Mouse (Mus musculus) myocyte (in vitro differentiated cells): ENCODE results near the gene Itm2c. TPM values are rescaled to one million over a fixed set of nuclear protein-coding genes. Genes with fewer than 3 reads are reported as not detected.

Experiments used
- H3K27me3 ChIP-seq: one replicate; pipeline ENCODE4 v1.6.1; 2011; ENCODE audit not compliant: control insufficient read depth, insufficient read depth, insufficient read length
- H3K36me3 ChIP-seq: one replicate; pipeline ENCODE4 v1.6.1; 2011; ENCODE audit not compliant: control insufficient read depth, insufficient read depth
- H3K4me2 ChIP-seq: one replicate; pipeline ENCODE4 v1.6.1; 2011; ENCODE audit warnings: low read depth, control low read depth
- H3K4me3 ChIP-seq: one replicate; pipeline ENCODE4 v1.5.1; 2011; ENCODE audit warnings: mild to moderate bottlenecking, control low read depth, moderate library complexity
- H3K79me2 ChIP-seq: one replicate; pipeline ENCODE4 v1.6.1; 2011; ENCODE audit not compliant: control insufficient read depth, insufficient read depth
- H3ac ChIP-seq: one replicate; pipeline ENCODE4 v1.6.1; 2011; ENCODE audit not compliant: control insufficient read depth, insufficient read length
- CEBPB ChIP-seq: IDR thresholded peaks from 2 replicates; pipeline ENCODE4 v1.6.1; 2011; ENCODE audit warnings: mild to moderate bottlenecking, moderate library complexity; ENCODE audit not compliant: poor library complexity, insufficient read depth, severe bottlenecking
- E2F4 ChIP-seq: IDR thresholded peaks from one replicate; pipeline ENCODE4 v1.6.1; 2011; ENCODE audit warnings: mild to moderate bottlenecking, control low read depth, moderate library complexity; ENCODE audit not compliant: insufficient read depth
- MAX ChIP-seq: IDR thresholded peaks from one replicate; pipeline ENCODE4 v1.6.1; 2011; ENCODE audit warnings: low read depth, mild to moderate bottlenecking, control low read depth
- MYOD1 ChIP-seq, 3 experiments: IDR thresholded peaks; one replicate each; pipeline ENCODE4 v1.6.1; 2011; ENCODE audit warnings: control low read depth in 2 of 3, low read depth in 2 of 3, mild to moderate bottlenecking in 2 of 3, moderate library complexity in 1 of 3; ENCODE audit not compliant: insufficient read length in 2 of 3, control insufficient read depth in 1 of 3
- MYOG ChIP-seq, 3 experiments: IDR thresholded peaks; one replicate each; pipeline ENCODE4 v1.6.1; 2011; ENCODE audit warnings: control low read depth in 2 of 3, low read depth in 2 of 3, mild to moderate bottlenecking in 2 of 3; ENCODE audit not compliant: insufficient read length in 2 of 3, control insufficient read depth in 1 of 3, insufficient read depth in 1 of 3
- POLR2A ChIP-seq: IDR thresholded peaks from one replicate; pipeline ENCODE4 v1.6.1; 2011; ENCODE audit warnings: low read depth, mild to moderate bottlenecking, control low read depth, moderate library complexity; ENCODE audit not compliant: insufficient read length
- POLR2AphosphoS2 ChIP-seq: IDR thresholded peaks from one replicate; pipeline ENCODE4 v1.6.1; 2011; ENCODE audit warnings: low read depth, control low read depth; ENCODE audit not compliant: insufficient read length
- REST ChIP-seq: IDR thresholded peaks from one replicate; pipeline ENCODE4 v1.6.1; 2011; ENCODE audit warnings: mild to moderate bottlenecking, control low read depth, moderate library complexity; ENCODE audit not compliant: insufficient read depth, insufficient read length
- SRF ChIP-seq: IDR thresholded peaks from one replicate; pipeline ENCODE4 v1.6.1; 2011; ENCODE audit warnings: low read depth; ENCODE audit not compliant: control insufficient read depth, insufficient read length
- TCF12 ChIP-seq: IDR thresholded peaks from one replicate; pipeline ENCODE4 v1.6.1; 2011; ENCODE audit warnings: mild to moderate bottlenecking, control low read depth; ENCODE audit not compliant: poor library complexity, insufficient read depth, severe bottlenecking
- TCF3 ChIP-seq: IDR thresholded peaks from one replicate; pipeline ENCODE4 v1.6.1; 2011; ENCODE audit warnings: low read depth, control low read depth; ENCODE audit not compliant: insufficient read length
- USF1 ChIP-seq: IDR thresholded peaks from one replicate; pipeline ENCODE4 v1.6.1; 2011; ENCODE audit warnings: low read depth, mild to moderate bottlenecking, control low read depth, moderate library complexity
- polyA plus RNA-seq: library from polyadenylated mRNA; unstranded; fragments of >200 nt; fragmentation: generic; extraction: Trizol; gene quantifications from one replicate; pipeline ENCODE4 v1.2.1, GENCODE M21; 2012; ENCODE audit warnings: missing spikeins

Gene Itm2c
- polyA plus RNA-seq, 1 experiment: 86.6 TPM

DNA sequence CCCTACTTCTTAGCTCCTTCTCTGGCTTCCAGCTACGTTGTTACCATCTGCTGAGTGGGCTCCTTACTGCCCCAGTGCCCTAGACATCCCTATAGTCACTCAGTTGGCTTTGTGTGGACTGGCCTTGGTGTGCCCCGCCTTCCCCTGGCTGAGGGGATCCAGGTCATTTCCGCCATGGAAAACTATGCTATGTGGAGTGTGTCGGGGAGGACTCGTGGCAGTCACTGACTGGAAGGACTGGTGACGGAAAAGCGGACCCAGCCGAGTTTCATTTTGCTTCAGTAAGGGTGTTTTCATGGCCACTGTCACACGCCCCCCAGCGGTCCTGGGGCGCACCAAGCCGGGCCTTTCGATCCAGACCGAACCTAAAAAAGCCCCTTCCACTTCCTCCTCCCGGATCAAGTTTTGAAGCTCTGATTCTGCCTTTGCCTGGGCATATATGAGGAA, 1.3 kb downstream of the Itm2c start:
- Histone ChIP-seq H3K4me3 (peak overlapping the region; percentile 89), H3K79me2 (peaks cover 6% of the 10 kb centered on the region), H3K36me3 (no peaks in the 10 kb centered on the region), H3ac (peak overlapping the region; percentile 18), H3K27me3 (no peaks in the 10 kb centered on the region), H3K4me2 (peak overlapping the region; percentile 95)
- TF ChIP-seq E2F4 (no peak), TCF12 (no peak), TCF3 (no peak), MYOD1 (IDR thresholded peaks at IDR 0.05; ENCODE audit: control insufficient read depth in 1 of 3, insufficient read length in 2 of 3, low read depth in 2 of 3) (no peak), POLR2A (no peak), USF1 (no peak), POLR2AphosphoS2 (no peak), MAX (no peak), MYOG (IDR thresholded peaks at IDR 0.05; ENCODE audit: control insufficient read depth in 1 of 3, insufficient read depth in 1 of 3, insufficient read length in 2 of 3, low read depth in 2 of 3) (no peak), SRF (no peak), CEBPB (no peak), REST (no peak)

DNA sequence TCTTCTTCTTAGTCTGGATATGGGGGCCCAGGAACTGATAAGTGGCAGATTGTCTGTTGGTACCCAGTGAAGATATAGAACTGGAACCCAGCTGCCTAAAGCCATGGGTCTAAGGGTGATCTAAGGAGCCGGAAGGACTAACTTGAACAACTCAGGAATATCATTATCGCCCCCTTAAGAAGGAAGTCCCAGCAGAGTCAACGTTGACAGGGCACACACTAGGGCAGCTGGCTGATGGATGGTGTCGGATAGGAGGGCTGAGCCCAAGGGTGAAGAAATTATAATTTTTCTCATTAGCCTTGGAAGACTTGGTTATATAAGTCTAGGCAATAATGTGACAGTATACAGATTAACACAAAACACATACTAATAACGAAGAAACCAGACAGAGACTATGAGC, 2.0 kb downstream of the Itm2c start:
- Histone ChIP-seq H3K27me3 (no peaks in the 10 kb centered on the region), H3K4me3 (peak overlapping the region; percentile 89), H3K4me2 (peak overlapping the region; percentile 95), H3K36me3 (no peaks in the 10 kb centered on the region), H3ac (no peak overlapping the region), H3K79me2 (peaks cover 6% of the 10 kb centered on the region)
- TF ChIP-seq REST: no peak
- no peak for TF ChIP-seq POLR2AphosphoS2
- no peak for TF ChIP-seq MYOG (IDR thresholded peaks at IDR 0.05; ENCODE audit: control insufficient read depth in 1 of 3, insufficient read depth in 1 of 3, insufficient read length in 2 of 3, low read depth in 2 of 3)
- TF ChIP-seq SRF: no peak
- no peak for TF ChIP-seq TCF12
- no peak for TF ChIP-seq POLR2A
- no peak for TF ChIP-seq TCF3
- TF ChIP-seq USF1: no peak
- TF ChIP-seq CEBPB: no peak
- TF ChIP-seq MAX: no peak
- TF ChIP-seq E2F4: no peak

DNA sequence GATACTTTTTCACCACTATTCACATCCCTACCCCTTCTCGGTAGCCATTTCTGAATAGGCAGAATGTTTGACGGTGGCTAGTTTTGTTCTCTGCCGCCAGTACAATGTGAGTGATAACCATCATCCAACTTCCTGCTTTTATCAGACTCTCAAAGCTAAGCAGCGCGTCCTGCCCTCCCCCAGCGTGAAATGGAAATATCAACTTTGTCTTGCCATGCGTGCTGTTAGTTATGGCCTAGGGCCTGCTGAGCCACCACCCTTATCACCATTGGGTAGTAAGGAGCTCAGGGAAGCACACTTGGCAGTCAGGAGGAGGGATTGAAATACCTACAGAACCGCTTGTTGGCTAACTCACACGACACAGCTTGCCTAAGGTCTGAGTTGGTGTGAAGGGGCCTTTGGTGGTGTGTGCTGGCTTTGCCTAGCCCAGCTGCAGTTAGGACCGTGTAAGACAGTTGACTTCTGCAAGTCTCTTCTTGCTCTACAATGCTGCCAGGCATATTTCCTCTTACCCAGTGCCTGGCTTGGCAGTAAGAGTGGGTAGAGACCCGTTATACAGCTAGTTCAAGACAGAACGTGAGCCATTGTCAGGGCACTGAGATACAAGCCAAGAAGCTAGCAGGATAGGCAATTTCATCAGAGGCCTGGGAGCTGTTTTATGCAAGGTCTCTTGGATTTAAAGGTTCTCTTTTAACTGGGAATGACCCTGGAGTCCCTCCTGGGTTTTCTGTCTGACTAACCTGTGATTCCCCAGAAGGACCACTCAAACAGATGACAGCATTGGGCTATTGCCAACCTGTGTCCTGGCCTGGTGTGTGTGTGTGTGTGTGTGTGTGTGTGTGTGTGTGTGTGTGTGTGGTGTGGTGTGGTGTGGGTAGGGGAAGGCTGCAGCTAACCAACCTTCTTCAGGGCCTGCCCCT, 3.0 kb downstream of the Itm2c start:
- Histone ChIP-seq H3K4me2 (no peak overlapping the region), H3K79me2 (peaks cover 6% of the 10 kb centered on the region), H3ac (no peak overlapping the region), H3K27me3 (no peaks in the 10 kb centered on the region), H3K4me3 (no peak overlapping the region), H3K36me3 (no peaks in the 10 kb centered on the region)
- no peak for TF ChIP-seq USF1
- TF ChIP-seq POLR2AphosphoS2: no peak
- no peak for TF ChIP-seq POLR2A

DNA sequence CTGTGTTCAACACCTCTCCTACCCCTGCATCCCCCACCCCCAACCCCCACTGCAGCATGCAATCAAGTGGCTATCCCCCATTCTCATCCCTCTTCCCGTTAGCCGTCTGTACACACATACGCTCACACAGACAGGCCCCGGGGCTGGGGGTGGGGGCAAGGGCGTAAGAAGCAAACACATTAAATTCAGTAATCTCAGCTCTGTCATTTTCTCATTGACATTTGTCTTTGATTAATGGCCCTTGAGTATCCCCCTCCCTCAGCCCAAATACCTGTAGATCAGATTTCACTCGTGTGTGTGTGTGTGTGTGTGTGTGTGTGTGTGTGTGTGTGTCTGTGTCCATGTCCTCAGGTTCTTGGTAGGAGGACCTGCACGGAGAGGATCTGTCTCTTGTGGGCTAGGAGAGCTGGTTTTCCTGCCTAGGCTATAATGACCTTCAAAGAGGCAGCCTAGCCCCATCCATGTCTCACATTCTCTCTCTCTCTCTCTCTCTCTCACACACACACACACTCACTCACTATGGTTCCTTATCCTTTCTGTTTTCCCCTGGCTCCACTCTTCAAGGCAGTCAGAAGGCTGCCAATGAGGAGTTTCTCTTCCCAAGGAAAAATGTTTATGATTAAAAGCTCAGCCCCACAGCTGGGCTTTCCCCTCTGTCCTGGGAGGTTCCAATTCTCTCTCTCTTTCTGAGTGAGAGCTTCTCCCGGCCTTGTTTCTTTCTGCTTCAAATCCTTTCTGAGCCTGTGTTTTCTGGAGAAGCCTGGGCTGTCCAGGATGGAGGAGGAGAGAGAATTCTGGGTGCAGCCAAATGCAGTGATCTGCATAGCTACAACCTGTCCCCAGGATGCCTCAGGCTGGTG, 4.0 kb downstream of the Itm2c start:
- Histone ChIP-seq H3K4me2 (no peak overlapping the region), H3K4me3 (no peak overlapping the region), H3ac (no peak overlapping the region), H3K79me2 (peaks cover 6% of the 10 kb centered on the region), H3K27me3 (no peaks in the 10 kb centered on the region), H3K36me3 (no peaks in the 10 kb centered on the region)
- TF ChIP-seq MYOG (IDR thresholded peaks at IDR 0.05; ENCODE audit: control insufficient read depth in 1 of 3, insufficient read depth in 1 of 3, insufficient read length in 2 of 3, low read depth in 2 of 3) (no peak), SRF (no peak), USF1 (no peak), POLR2AphosphoS2 (no peak), POLR2A (no peak)
